Mouse (Mus musculus) kidney, embryonic 16.5 days (tissue): Measurements from ENCODE around the gene Gm20388. TPM values are rescaled to one million over a fixed set of nuclear protein-coding genes. Genes with fewer than 3 reads are reported as not detected.
A peak's percentile ranks its signal among the peaks of the same experiment; 100 is the strongest.
"Not testable (repeated sequence)": the region's sequence is repeated elsewhere in the genome, so short reads cannot be mapped to it uniquely, and the experiment has no call there.

Experiments used
- ATAC-seq: fragments of 200-750 bp; cut with Nextera tagmentation; 2 replicates; pipeline ENCODE4 v1.8.0; 2017; ENCODE audit warnings: moderate TSS enrichment; ENCODE audit not compliant: low FRiP score, low TSS enrichment
- H3K27ac ChIP-seq: fragments of 300-500 bp; sonication (generic); 2 replicates; pipeline ENCODE4 v1.5.1; 2014; ENCODE audit warnings: low read length
- H3K27me3 ChIP-seq: fragments of 300-500 bp; sonication (generic); 2 replicates; pipeline ENCODE4 v1.6.1; 2014; ENCODE audit warnings: low read length, control low read depth, mixed read lengths; ENCODE audit not compliant: insufficient read depth
- H3K36me3 ChIP-seq: fragments of 300-500 bp; sonication (generic); 2 replicates; pipeline ENCODE4 v1.6.1; 2014; ENCODE audit warnings: low read length, control low read depth, mixed read lengths; ENCODE audit not compliant: insufficient read depth
- H3K4me1 ChIP-seq: fragments of 300-500 bp; sonication (generic); 2 replicates; pipeline ENCODE4 v1.6.1; 2014; ENCODE audit warnings: low read length, control low read depth, mixed read lengths; ENCODE audit not compliant: insufficient read depth
- H3K4me2 ChIP-seq: fragments of 300-500 bp; sonication (generic); replicated peaks from 2 replicates; pipeline ENCODE4 v1.6.1; 2014; ENCODE audit warnings: low read depth, low read length
- H3K4me3 ChIP-seq: fragments of 300-500 bp; sonication (generic); 2 replicates; pipeline ENCODE4 v1.5.1; 2014; ENCODE audit warnings: mild to moderate bottlenecking, low read length
- H3K9ac ChIP-seq: fragments of 300-500 bp; sonication (generic); replicated peaks from 2 replicates; pipeline ENCODE4 v1.6.1; 2014; ENCODE audit warnings: low read length
- H3K9me3 ChIP-seq: fragments of 300-500 bp; sonication (generic); 2 replicates; pipeline ENCODE4 v1.6.1; 2016; ENCODE audit warnings: low read length, control low read depth
- WGBS: fragments of 180-500 bp; shearing (Covaris S2); extraction: QIAGEN DNeasy Blood & Tissue Kit; methylation state at CpG from one replicate; pipeline ENCODE4 v1.1.7; 2014; 5-methylcytosine and 5-hydroxymethylcytosine counted together
- polyA plus RNA-seq: library from polyadenylated mRNA; unstranded; fragments of >200 nt; fragmentation: Nextera tagmentation; extraction: Ambion mirVana; gene quantifications from 2 replicates; pipeline ENCODE4 v1.2.1, GENCODE M21; 2015

Gm20388 gene
- polyA plus RNA-seq, 1 experiment from 2014 or later = 7.7 TPM

- Histone ChIP-seq H3K9me3 (no peaks in the 10 kb centered on the region), H3K36me3 (peaks cover 44% of the 10 kb centered on the region), H3K27ac (no peak overlapping the region), H3K4me3 (no peak overlapping the region), H3K4me1 (peaks cover 12% of the 10 kb centered on the region), H3K9ac (no peak overlapping the region), H3K27me3 (no peaks in the 10 kb centered on the region), H3K4me2 (no peak overlapping the region)
- 91% methylated on average over 16 of the region's 16 CpGs for WGBS
- no peak for ATAC-seq
These were observed 762.1 kb downstream of the Gm20388 start for GRCm38 (mm10) chr8:120672626-120673229.

- Histone ChIP-seq H3K27ac (no peak overlapping the region), H3K9ac (no peak overlapping the region), H3K4me3 (no peak overlapping the region), H3K9me3 (no peaks in the 10 kb centered on the region), H3K36me3 (peaks cover 44% of the 10 kb centered on the region), H3K27me3 (no peaks in the 10 kb centered on the region), H3K4me2 (no peak overlapping the region), H3K4me1 (peaks cover 12% of the 10 kb centered on the region)
- WGBS = 91% methylated on average over 7 of the region's 7 CpGs
- no peak for ATAC-seq
These were observed 762.7 kb downstream of the Gm20388 start for GRCm38 (mm10) chr8:120673298-120673697.

- no peaks in the 10 kb centered on the region for H3K4me1 ChIP-seq
- H3K36me3 ChIP-seq = peaks cover 35% of the 10 kb centered on the region
- H3K27ac ChIP-seq = no peak overlapping the region
- no peaks in the 10 kb centered on the region for H3K27me3 ChIP-seq
- no peak for ATAC-seq
- no peak overlapping the region for H3K4me3 ChIP-seq
- no peak overlapping the region for H3K4me2 ChIP-seq
- no peak overlapping the region for H3K9ac ChIP-seq
- no peaks in the 10 kb centered on the region for H3K9me3 ChIP-seq
- WGBS = 63% methylated on average over 8 of the region's 8 CpGs
These were observed 765.1 kb downstream of the Gm20388 start for GRCm38 (mm10) chr8:120675718-120676117.

- no peaks in the 10 kb centered on the region for H3K4me1 ChIP-seq
- H3K4me2 ChIP-seq = no peak overlapping the region
- H3K36me3 ChIP-seq = peaks cover 9% of the 10 kb centered on the region
- peak; percentile 56 for ATAC-seq
- H3K27ac ChIP-seq = no peak overlapping the region
- no peaks in the 10 kb centered on the region for H3K27me3 ChIP-seq
- no peaks in the 10 kb centered on the region for H3K9me3 ChIP-seq
- H3K4me3 ChIP-seq = no peak overlapping the region
- H3K9ac ChIP-seq = no peak overlapping the region
- 11% methylated on average over 10 of the region's 10 CpGs for WGBS
These were observed 767.8 kb downstream of the Gm20388 start for GRCm38 (mm10) chr8:120678447-120678846.

DNA sequence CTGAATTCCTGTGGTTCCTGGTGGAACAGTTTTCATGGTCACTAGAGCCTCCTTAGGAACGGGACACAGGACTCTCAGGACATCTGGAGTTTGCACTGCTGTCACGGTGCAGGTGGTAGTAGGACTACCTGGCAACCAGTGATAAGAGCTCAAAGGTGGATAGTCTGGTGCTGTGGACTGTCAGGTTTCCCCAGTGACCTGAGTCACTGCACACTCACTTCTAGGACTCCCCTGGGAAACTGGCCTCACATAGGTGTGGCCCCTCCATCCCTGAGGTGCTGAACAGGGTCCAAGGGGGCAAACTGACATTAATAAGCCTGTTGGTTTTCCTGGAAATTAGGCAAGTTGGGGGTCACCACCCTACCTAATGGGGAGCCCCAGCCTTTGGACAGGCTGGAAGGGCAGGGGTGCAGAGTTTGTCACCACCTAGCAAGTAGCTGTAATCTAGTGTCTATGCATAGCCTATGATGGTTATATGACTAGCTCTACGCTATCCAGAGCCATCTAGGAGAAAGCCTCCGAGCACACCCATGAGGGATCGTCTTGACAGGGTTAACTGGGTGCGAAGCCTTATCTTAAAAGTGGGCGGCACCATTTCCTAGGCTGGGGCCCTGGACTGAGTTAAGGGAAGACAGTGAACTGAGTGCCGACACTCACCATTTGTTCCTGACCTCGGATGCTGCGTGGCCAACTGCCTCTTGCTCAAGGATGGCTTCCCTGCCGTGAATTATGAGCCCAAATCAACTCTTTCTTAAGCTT is 769.2 kb downstream of the Gm20388 start:
- Histone ChIP-seq H3K4me2 (no peak overlapping the region), H3K4me3 (no peak overlapping the region), H3K27ac (no peak overlapping the region), H3K9ac (no peak overlapping the region), H3K4me1 (no peaks in the 10 kb centered on the region), H3K9me3 (no peaks in the 10 kb centered on the region), H3K36me3 (no peaks in the 10 kb centered on the region), H3K27me3 (no peaks in the 10 kb centered on the region)
- no peak for ATAC-seq
- WGBS = 43% methylated on average over 11 of the region's 11 CpGs

- not testable (repeated sequence) for H3K4me3 ChIP-seq, H3K27me3 ChIP-seq, H3K9me3 ChIP-seq, H3K36me3 ChIP-seq, H3K4me1 ChIP-seq, ATAC-seq, H3K9ac ChIP-seq, H3K4me2 ChIP-seq, H3K27ac ChIP-seq
- 50% methylated on average over 7 of the region's 7 CpGs for WGBS
These were observed 769.8 kb downstream of the Gm20388 start for GRCm38 (mm10) chr8:120680405-120680804.

GRCm38 (mm10) chr8:120681113-120681512 is 770.5 kb downstream of the Gm20388 start:
- H3K36me3 ChIP-seq = no peaks in the 10 kb centered on the region
- no peak for ATAC-seq
- no peak overlapping the region for H3K27ac ChIP-seq
- WGBS = 71% methylated on average over 10 of the region's 10 CpGs
- no peak overlapping the region for H3K4me3 ChIP-seq
- H3K9ac ChIP-seq = no peak overlapping the region
- no peaks in the 10 kb centered on the region for H3K27me3 ChIP-seq
- no peaks in the 10 kb centered on the region for H3K9me3 ChIP-seq
- peaks cover 2% of the 10 kb centered on the region; the same call in 1 of the 2 replicates for H3K4me1 ChIP-seq
- no peak overlapping the region for H3K4me2 ChIP-seq

DNA sequence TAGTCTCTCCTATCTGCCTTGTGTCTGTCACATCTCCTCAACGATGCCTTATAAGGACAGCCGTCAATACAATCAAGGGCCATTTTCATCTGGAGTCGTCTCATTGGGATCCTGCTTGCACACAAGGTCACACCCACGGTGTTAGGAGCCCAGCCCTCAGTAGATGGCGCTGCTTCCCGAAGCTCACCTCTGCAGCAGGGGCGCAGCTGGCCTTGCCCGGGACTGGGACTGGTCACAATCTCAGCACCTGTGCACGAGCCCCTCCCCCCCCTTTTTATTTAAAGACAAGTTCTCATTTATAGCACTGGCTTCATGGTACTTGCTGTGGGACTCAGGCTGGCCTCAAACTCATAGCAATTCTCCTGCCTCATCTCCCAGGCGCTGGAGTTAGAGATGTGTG is 773.0 kb downstream of the Gm20388 start:
- Histone ChIP-seq H3K27ac (no peak overlapping the region), H3K27me3 (no peaks in the 10 kb centered on the region), H3K4me1 (peaks cover 2% of the 10 kb centered on the region; the same call in 1 of the 2 replicates), H3K4me2 (no peak overlapping the region), H3K4me3 (no peak overlapping the region), H3K9me3 (no peaks in the 10 kb centered on the region), H3K36me3 (no peaks in the 10 kb centered on the region), H3K9ac (no peak overlapping the region)
- ATAC-seq = no peak
- 16% methylated on average over 10 of the region's 10 CpGs for WGBS

- no peak for ATAC-seq
- H3K27ac ChIP-seq = no peak overlapping the region
These were observed 773.4 kb downstream of the Gm20388 start for GRCm38 (mm10) chr8:120684082-120684481.

GRCm38 (mm10) chr8:120685097-120685496 is 774.5 kb downstream of the Gm20388 start:
- Histone ChIP-seq H3K36me3 (no peaks in the 10 kb centered on the region), H3K27ac (no peak overlapping the region), H3K4me2 (no peak overlapping the region), H3K4me3 (no peak overlapping the region), H3K4me1 (peaks cover 2% of the 10 kb centered on the region; the same call in 1 of the 2 replicates), H3K27me3 (no peaks in the 10 kb centered on the region), H3K9me3 (no peaks in the 10 kb centered on the region), H3K9ac (no peak overlapping the region)
- no peak for ATAC-seq
- 64% methylated on average over 5 of the region's 5 CpGs for WGBS

More at GRCm38 (mm10) chr8:120684082-120684481, 773.4 kb downstream of the Gm20388 start:
- 70% methylated on average over 5 of the region's 5 CpGs for WGBS
- no peaks in the 10 kb centered on the region for H3K36me3 ChIP-seq
- H3K9me3 ChIP-seq = no peaks in the 10 kb centered on the region
- H3K4me2 ChIP-seq = no peak overlapping the region
- no peak overlapping the region for H3K4me3 ChIP-seq
- H3K27me3 ChIP-seq = no peaks in the 10 kb centered on the region
- H3K9ac ChIP-seq = no peak overlapping the region
- H3K4me1 ChIP-seq = peaks cover 2% of the 10 kb centered on the region; the same call in 1 of the 2 replicates
